16 mouse cellular contexts compared by ENCODE assay signal in genomic region chr13:56434311-56434751, GRCm38 (mm10). TPM values are rescaled to one million over a fixed set of nuclear protein-coding genes. Genes with fewer than 3 reads are reported as not detected.
DNase-seq lines count a peak whose midpoint lies in the region; ATAC-seq lines count a peak whose summit lies in the region.
"Had no signal": no experiment of that assay in that cellular context is flagged by ENCODE, and none has a peak within 500 bp of the region (broad histone marks: within the 10 kb centered on the region; RNA-seq: fewer than 3 reads in every experiment).

No protein-coding gene starts in this region.

- no peak overlapping the region for H3K4me3 ChIP-seq in midbrain, embryonic 13.5 days (replicated peaks)
- no peak overlapping the region for H3K4me3 ChIP-seq in midbrain, embryonic 14.5 days (replicated peaks; ENCODE audit: low read depth, low read length)
- no peak overlapping the region for H3K4me3 ChIP-seq in intestine, embryonic 16.5 days (ENCODE audit: low read length)
- H3K4me3 ChIP-seq: embryonic facial prominence, embryonic 12.5 days; megakaryocyte, embryonic 14.5 days; neural tube, embryonic 12.5 days had no signal

- DNase-seq in adrenal gland, adult (ENCODE audit: inconsistent age in 2 of 2, low spot score in 1 of 2): peak; percentile 48 to 69
- no peak for DNase-seq in adrenal gland, postnatal 4 days (ENCODE audit: low spot score in 2 of 2)
- no peak for DNase-seq in midbrain, embryonic 14.5 days
- DNase-seq in kidney, postnatal 4 days: peak; percentile 49 to 63
- no peak for DNase-seq in heart, postnatal 10 days
- DNase-seq in gastrocnemius, postnatal 25 days: no peak
- DNase-seq: cerebellum, adult 8-10 months had no signal

- H3K27me3 ChIP-seq in midbrain, embryonic 13.5 days: peaks cover 64% of the 10 kb centered on the region
- peaks cover 35% of the 10 kb centered on the region for H3K27me3 ChIP-seq in midbrain, embryonic 14.5 days (ENCODE audit: control insufficient read depth, insufficient read depth, low read length)
- peaks cover 23% of the 10 kb centered on the region for H3K27me3 ChIP-seq in intestine, embryonic 16.5 days (replicated peaks; ENCODE audit: control insufficient read depth, insufficient read depth, low read length)

- H3K36me3 ChIP-seq in midbrain, embryonic 13.5 days: no peaks in the 10 kb centered on the region
- no peaks in the 10 kb centered on the region for H3K36me3 ChIP-seq in midbrain, embryonic 14.5 days (ENCODE audit: control insufficient read depth, insufficient read depth, low read length)
- no peaks in the 10 kb centered on the region for H3K36me3 ChIP-seq in intestine, embryonic 16.5 days (ENCODE audit: control insufficient read depth, insufficient read depth, low read length)
- H3K36me3 ChIP-seq: embryonic facial prominence, embryonic 12.5 days; neural tube, embryonic 12.5 days had no signal

- H3K9ac ChIP-seq in midbrain, embryonic 13.5 days (replicated peaks): no peak overlapping the region
- no peak overlapping the region for H3K9ac ChIP-seq in midbrain, embryonic 14.5 days (replicated peaks; ENCODE audit: low read length)
- no peak overlapping the region for H3K9ac ChIP-seq in intestine, embryonic 16.5 days (ENCODE audit: low read depth, low read length)
- H3K9ac ChIP-seq: embryonic facial prominence, embryonic 12.5 days; neural tube, embryonic 12.5 days had no signal

- no peak overlapping the region for H3K27ac ChIP-seq in midbrain, embryonic 13.5 days
- H3K27ac ChIP-seq in midbrain, embryonic 14.5 days (replicated peaks; ENCODE audit: low read depth, low read length): no peak overlapping the region
- no peak overlapping the region for H3K27ac ChIP-seq in intestine, embryonic 16.5 days (ENCODE audit: low read length)
- H3K27ac ChIP-seq: embryonic facial prominence, embryonic 12.5 days; neural tube, embryonic 12.5 days had no signal

- 0 out of 2 replicates have a peak, but pooled peaks have one; percentile 30 for ATAC-seq in midbrain, embryonic 13.5 days
- no peak for ATAC-seq in midbrain, embryonic 14.5 days (ENCODE audit: low FRiP score, low TSS enrichment)
- ATAC-seq in intestine, embryonic 16.5 days: no peak

- H3K4me1 ChIP-seq in midbrain, embryonic 13.5 days (replicated peaks): peaks cover 19% of the 10 kb centered on the region
- H3K4me1 ChIP-seq in midbrain, embryonic 14.5 days (ENCODE audit: control insufficient read depth, insufficient read depth, low read length): peaks cover 11% of the 10 kb centered on the region
- 0 out of 2 replicates have a peak, but pooled peaks cover 7% of the 10 kb centered on the region for H3K4me1 ChIP-seq in intestine, embryonic 16.5 days (ENCODE audit: control insufficient read depth, insufficient read depth, low read length)

- intact Hi-C loops in heart, postnatal 10 days (cut with DNase I): no loop called here

- no peak overlapping the region for H3K4me2 ChIP-seq in midbrain, embryonic 13.5 days (replicated peaks)
- no peak overlapping the region for H3K4me2 ChIP-seq in midbrain, embryonic 14.5 days (ENCODE audit: low read length)
- no peak overlapping the region for H3K4me2 ChIP-seq in intestine, embryonic 16.5 days (ENCODE audit: low read depth, low read length)
- H3K4me2 ChIP-seq: embryonic facial prominence, embryonic 12.5 days; heart, embryonic 11.5 days; neural tube, embryonic 12.5 days had no signal

- no peaks in the 10 kb centered on the region for H3K9me3 ChIP-seq in midbrain, embryonic 13.5 days
- no peaks in the 10 kb centered on the region for H3K9me3 ChIP-seq in midbrain, embryonic 14.5 days (ENCODE audit: control insufficient read depth, low read length)
- no peaks in the 10 kb centered on the region for H3K9me3 ChIP-seq in intestine, embryonic 16.5 days (ENCODE audit: control insufficient read depth, low read length)
- H3K9me3 ChIP-seq: embryonic facial prominence, embryonic 12.5 days; megakaryocyte, embryonic 14.5 days; neural tube, embryonic 12.5 days had no signal

- WGBS in midbrain, embryonic 13.5 days: 87% methylated on average over 9 of the region's 9 CpGs
- WGBS in midbrain, embryonic 14.5 days: 81% methylated on average over 9 of the region's 9 CpGs
- WGBS in intestine, embryonic 16.5 days: 81% methylated on average over 9 of the region's 9 CpGs

RNA-seq across cellular contexts. Expression of gene Slc25a48, which starts 3.8 kb away (rescaled TPM):
- total RNA-seq in adrenal gland, postnatal 4 days (2021): under 1 TPM; 0.42 to 0.76 TPM
- polyA plus RNA-seq in midbrain, embryonic 13.5 days (2015; fragmentation: Nextera tagmentation; extraction: Ambion mirVana): not detected in 2 replicates
- polyA plus RNA-seq in midbrain, embryonic 14.5 days (2014; fragmentation: Nextera tagmentation; extraction: Ambion mirVana): 0.11 TPM in 1 of 2 replicates, not detected in the other
- total RNA-seq in heart, postnatal 10 days (2021): under 1 TPM; 0.12 to 0.24 TPM
- total RNA-seq in gastrocnemius, postnatal 25 days (2021): not detected
- polyA plus RNA-seq in intestine, embryonic 16.5 days (2015; fragmentation: Nextera tagmentation; extraction: Ambion mirVana): 0.06 TPM in 1 of 2 replicates, not detected in the other
- polyA plus RNA-seq: neural tube, embryonic 12.5 days had no signal

RNA-seq across cellular contexts. Expression of gene Gm3045, which starts 7.9 kb away (rescaled TPM):
- total RNA-seq in adrenal gland, postnatal 4 days (2021): not detected
- polyA plus RNA-seq in midbrain, embryonic 13.5 days (2015; fragmentation: Nextera tagmentation; extraction: Ambion mirVana): not detected in 2 replicates
- polyA plus RNA-seq in midbrain, embryonic 14.5 days (2014; fragmentation: Nextera tagmentation; extraction: Ambion mirVana): not detected in 2 replicates
- total RNA-seq in heart, postnatal 10 days (2021): not detected
- not detected for total RNA-seq in gastrocnemius, postnatal 25 days (2021)
- not detected in 2 replicates for polyA plus RNA-seq in intestine, embryonic 16.5 days (2015; fragmentation: Nextera tagmentation; extraction: Ambion mirVana)
- total RNA-seq: ES-E14; left cerebral cortex, postnatal 14 days had no signal
- polyA plus RNA-seq: embryonic facial prominence, embryonic 12.5 days; heart, embryonic 11.5 days; intestine, embryonic 14.5 days; neural tube, embryonic 12.5 days had no signal

RNA-seq across cellular contexts. Expression of gene Il9, which starts 47.7 kb away (rescaled TPM):
- total RNA-seq in adrenal gland, postnatal 4 days (2021): not detected
- polyA plus RNA-seq in midbrain, embryonic 13.5 days (2015; fragmentation: Nextera tagmentation; extraction: Ambion mirVana): not detected in 2 replicates
- polyA plus RNA-seq in midbrain, embryonic 14.5 days (2014; fragmentation: Nextera tagmentation; extraction: Ambion mirVana): not detected in 2 replicates
- not detected for total RNA-seq in heart, postnatal 10 days (2021)
- total RNA-seq in gastrocnemius, postnatal 25 days (2021): not detected
- polyA plus RNA-seq in intestine, embryonic 16.5 days (2015; fragmentation: Nextera tagmentation; extraction: Ambion mirVana): not detected in 2 replicates
- total RNA-seq: ES-E14; left cerebral cortex, postnatal 14 days had no signal
- polyA plus RNA-seq: embryonic facial prominence, embryonic 12.5 days; heart, embryonic 11.5 days; intestine, embryonic 14.5 days; neural tube, embryonic 12.5 days had no signal

Comparison
In these comparisons a context has a peak if more than half of its experiments do, and no peak if none do; other contexts are left out.
1. DNase-seq: peak in adrenal gland, adult (2 of 2) and kidney, postnatal 4 days (2 of 2); none in adrenal gland, postnatal 4 days (0 of 2), midbrain, embryonic 14.5 days (single experiment), heart, postnatal 10 days (0 of 2) and gastrocnemius, postnatal 25 days (single experiment).